Mouse (Mus musculus) thymus, adult 2 months (tissue): ENCODE measurements around the gene Kctd20.

Experiments
- CTCF ChIP-seq: fragments of 200-500 bp; IDR thresholded peaks from 2 replicates; pipeline ENCODE4 v1.5.1; 2012; ENCODE audit warnings: mild to moderate bottlenecking, control low read depth, low read length, moderate library complexity, borderline replicate concordance; ENCODE audit not compliant: control insufficient read depth, poor library complexity, insufficient read depth; ENCODE audit errors: extremely low read depth
- POLR2A ChIP-seq: fragments of 200-500 bp; IDR thresholded peaks from 2 replicates; pipeline ENCODE4 v1.6.1; 2012; ENCODE audit warnings: mild to moderate bottlenecking, low read length, control low read depth, moderate library complexity; ENCODE audit not compliant: control insufficient read depth, poor library complexity, insufficient read depth; ENCODE audit errors: extremely low read depth

DNA sequence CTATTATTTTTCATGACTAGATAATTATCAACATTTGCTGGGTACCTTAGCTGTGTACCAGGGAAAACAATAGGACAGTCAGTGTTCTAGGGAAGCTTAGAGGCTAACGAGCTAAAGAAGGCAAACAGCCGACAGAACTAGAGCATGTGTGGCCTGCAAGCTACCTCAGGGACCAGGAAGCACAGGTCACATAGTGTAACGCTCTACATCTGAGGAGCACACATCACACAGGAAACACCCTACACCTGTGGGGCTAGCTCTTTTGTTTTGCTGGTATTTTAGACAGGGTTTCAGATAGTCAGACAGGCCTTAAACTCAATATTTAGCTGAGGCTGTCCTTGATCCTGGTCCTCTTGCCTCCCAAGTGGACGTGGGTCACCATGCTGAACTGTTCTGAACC, 42.9 kb downstream of the Kctd20 start:
- no peak for TF ChIP-seq POLR2A
- no peak for TF ChIP-seq CTCF
